ENCODE assay signal across 22 mouse cellular contexts in genomic region chr5:137719088-137719487, GRCm38 (mm10). TPM values are rescaled to one million over a fixed set of nuclear protein-coding genes. Genes with fewer than 3 reads are reported as not detected.
DNase-seq lines count a peak whose midpoint lies in the region; ATAC-seq lines count a peak whose summit lies in the region.
"Had no signal": no experiment of that assay in that cellular context is flagged by ENCODE, and none has a peak within 500 bp of the region (broad histone marks: within the 10 kb centered on the region; RNA-seq: fewer than 3 reads in every experiment).

No protein-coding gene starts in this region.

- H3K36me3 ChIP-seq in megakaryocyte, embryonic 14.5 days (replicated peaks; ENCODE audit: low read length), result no peaks in the 10 kb centered on the region
- H3K36me3 ChIP-seq in midbrain, embryonic 10.5 days, result no peaks in the 10 kb centered on the region
- H3K36me3 ChIP-seq: embryonic facial prominence, embryonic 13.5 days; forebrain, embryonic 10.5 days; hindbrain, embryonic 12.5 days; midbrain, embryonic 15.5 days had no signal

- WGBS in midbrain, embryonic 10.5 days, result 89% methylated on average over 6 of the region's 6 CpGs

- intact Hi-C loops in heart, postnatal 14 days (cut with DNase I), result no loop called here

- ATAC-seq in megakaryocyte, adult 5-6 weeks (ENCODE audit: poor library complexity, severe bottlenecking), result no peak
- ATAC-seq: intestine, embryonic 16.5 days; midbrain, embryonic 15.5 days; Patski had no signal

- no peaks in the 10 kb centered on the region for H3K9me3 ChIP-seq in megakaryocyte, embryonic 14.5 days
- no peaks in the 10 kb centered on the region for H3K9me3 ChIP-seq in midbrain, embryonic 10.5 days (replicated peaks)
- H3K9me3 ChIP-seq: embryonic facial prominence, embryonic 13.5 days; forebrain, embryonic 10.5 days; hindbrain, embryonic 12.5 days; midbrain, embryonic 15.5 days had no signal

- H3K4me3 ChIP-seq in megakaryocyte, embryonic 14.5 days (replicated peaks), result peak overlapping the region; percentile 70
- no peak overlapping the region for H3K4me3 ChIP-seq in midbrain, embryonic 10.5 days
- H3K4me3 ChIP-seq: embryonic facial prominence, embryonic 13.5 days; forebrain, embryonic 10.5 days; hindbrain, embryonic 12.5 days; midbrain, embryonic 15.5 days had no signal

- no peaks in the 10 kb centered on the region for H3K27me3 ChIP-seq in megakaryocyte, embryonic 14.5 days (replicated peaks)
- peaks cover 3% of the 10 kb centered on the region; the same call in 1 of the 2 replicates for H3K27me3 ChIP-seq in midbrain, embryonic 10.5 days (ENCODE audit: low read depth, poor library complexity, severe bottlenecking)
- H3K27me3 ChIP-seq: embryonic facial prominence, embryonic 13.5 days; hindbrain, embryonic 12.5 days; midbrain, embryonic 15.5 days; Patski had no signal

- no peak overlapping the region for H3K27ac ChIP-seq in midbrain, embryonic 10.5 days (replicated peaks)
- H3K27ac ChIP-seq: embryonic facial prominence, embryonic 13.5 days; forebrain, embryonic 10.5 days; hindbrain, embryonic 12.5 days; midbrain, embryonic 15.5 days had no signal

- H3K4me1 ChIP-seq in megakaryocyte, embryonic 14.5 days, result peaks cover 65% of the 10 kb centered on the region
- H3K4me1 ChIP-seq in midbrain, embryonic 10.5 days, result peaks cover 5% of the 10 kb centered on the region
- H3K4me1 ChIP-seq: midbrain, embryonic 15.5 days had no signal

- peak; percentile 92 for DNase-seq in heart, adult 11 months
- no peak for DNase-seq in heart, postnatal 14 days
- DNase-seq in heart, postnatal 4 days, result peak; percentile 26
- no peak for DNase-seq in retina, postnatal 1 day
- no peak for DNase-seq in midbrain, embryonic 10.5 days (ENCODE audit: low spot score)
- no peak for DNase-seq in gastrocnemius, postnatal 4 days (ENCODE audit: low spot score in 2 of 2)
- DNase-seq: adrenal gland, postnatal 36 days; cerebellum, adult 9-10 months; gastrocnemius, postnatal 10 days; kidney, postnatal 10 days; lung, embryonic 14.5 days; lung, postnatal 4 days; right cerebral cortex, adult 18-20 months; thymus, postnatal 4 days had no signal

RNA-seq across cellular contexts. Expression of gene Nyap1, which starts 22.3 kb away (rescaled TPM):
- 1 to 10 TPM; 1.4 to 1.8 TPM for total RNA-seq in heart, postnatal 14 days (2021)
- polyA plus RNA-seq in megakaryocyte, embryonic 14.5 days (2012; ENCODE audit: insufficient read depth, low replicate concordance), result 5.9 and 8.4 TPM in 2 replicates
- total RNA-seq in megakaryocyte, adult 5-6 weeks (2015), result 0.21 and 0.27 TPM in 2 replicates
- total RNA-seq in megakaryocyte, adult 5-6 weeks (2017), result 0.84 and 1.1 TPM in 2 replicates
- 1 to 10 TPM; 3.1 to 3.3 TPM for total RNA-seq in heart, postnatal 4 days (2021)
- polyA plus RNA-seq in midbrain, embryonic 10.5 days (2016; fragmentation: Nextera tagmentation; extraction: Ambion mirVana), result 5.1 and 8.4 TPM in 2 replicates
- 1 to 10 TPM in 1 of 2 experiments, under 1 TPM in 1; 0.73 to 1.2 TPM for total RNA-seq in gastrocnemius, postnatal 4 days (2021)

RNA-seq across cellular contexts. Expression of gene Tsc22d4, which starts 26.4 kb away (rescaled TPM):
- 100 to 1,000 TPM; 287 to 312 TPM for total RNA-seq in heart, postnatal 14 days (2021)
- 582 and 1,005 TPM in 2 replicates for polyA plus RNA-seq in megakaryocyte, embryonic 14.5 days (2012; ENCODE audit: insufficient read depth, low replicate concordance)
- total RNA-seq in megakaryocyte, adult 5-6 weeks (2015), result 55.9 and 74.7 TPM in 2 replicates
- 112 and 113 TPM in 2 replicates for total RNA-seq in megakaryocyte, adult 5-6 weeks (2017)
- total RNA-seq in heart, postnatal 4 days (2021), result 100 to 1,000 TPM; 230 to 231 TPM
- polyA plus RNA-seq in midbrain, embryonic 10.5 days (2016; fragmentation: Nextera tagmentation; extraction: Ambion mirVana), result 75.6 and 75.8 TPM in 2 replicates
- 100 to 1,000 TPM; 162 to 187 TPM for total RNA-seq in gastrocnemius, postnatal 4 days (2021)

RNA-seq across cellular contexts. Expression of gene Agfg2, which starts 34.6 kb away (rescaled TPM):
- 10 to 100 TPM; 13.0 to 13.9 TPM for total RNA-seq in heart, postnatal 14 days (2021)
- polyA plus RNA-seq in megakaryocyte, embryonic 14.5 days (2012; ENCODE audit: insufficient read depth, low replicate concordance), result 58.4 and 131 TPM in 2 replicates
- 19.3 and 19.9 TPM in 2 replicates for total RNA-seq in megakaryocyte, adult 5-6 weeks (2015)
- total RNA-seq in megakaryocyte, adult 5-6 weeks (2017), result 16.6 and 18.3 TPM in 2 replicates
- 10 to 100 TPM; 21.7 to 23.1 TPM for total RNA-seq in heart, postnatal 4 days (2021)
- 27.2 and 28.8 TPM in 2 replicates for polyA plus RNA-seq in midbrain, embryonic 10.5 days (2016; fragmentation: Nextera tagmentation; extraction: Ambion mirVana)
- 1 to 10 TPM; 7.8 to 7.9 TPM for total RNA-seq in gastrocnemius, postnatal 4 days (2021)

RNA-seq across cellular contexts. Expression of gene Ppp1r35, which starts 59.6 kb away (rescaled TPM):
- total RNA-seq in heart, postnatal 14 days (2021), result 10 to 100 TPM; 13.9 to 14.0 TPM
- 104 and 105 TPM in 2 replicates for polyA plus RNA-seq in megakaryocyte, embryonic 14.5 days (2012; ENCODE audit: insufficient read depth, low replicate concordance)
- total RNA-seq in megakaryocyte, adult 5-6 weeks (2015), result 48.6 and 55.3 TPM in 2 replicates
- total RNA-seq in megakaryocyte, adult 5-6 weeks (2017), result 34.1 and 40.1 TPM in 2 replicates
- 10 to 100 TPM; 16.5 to 17.1 TPM for total RNA-seq in heart, postnatal 4 days (2021)
- 62.6 and 63.9 TPM in 2 replicates for polyA plus RNA-seq in midbrain, embryonic 10.5 days (2016; fragmentation: Nextera tagmentation; extraction: Ambion mirVana)
- total RNA-seq in gastrocnemius, postnatal 4 days (2021), result 10 to 100 TPM; 14.5 to 15.8 TPM

Comparison
In these comparisons a context has a peak if more than half of its experiments do, and no peak if none do; other contexts are left out.
1. DNase-seq: peak in heart, adult 11 months (single experiment) and heart, postnatal 4 days (single experiment); none in heart, postnatal 14 days (0 of 2), retina, postnatal 1 day (single experiment), midbrain, embryonic 10.5 days (single experiment) and gastrocnemius, postnatal 4 days (0 of 2).